In the genomic region with DNA sequence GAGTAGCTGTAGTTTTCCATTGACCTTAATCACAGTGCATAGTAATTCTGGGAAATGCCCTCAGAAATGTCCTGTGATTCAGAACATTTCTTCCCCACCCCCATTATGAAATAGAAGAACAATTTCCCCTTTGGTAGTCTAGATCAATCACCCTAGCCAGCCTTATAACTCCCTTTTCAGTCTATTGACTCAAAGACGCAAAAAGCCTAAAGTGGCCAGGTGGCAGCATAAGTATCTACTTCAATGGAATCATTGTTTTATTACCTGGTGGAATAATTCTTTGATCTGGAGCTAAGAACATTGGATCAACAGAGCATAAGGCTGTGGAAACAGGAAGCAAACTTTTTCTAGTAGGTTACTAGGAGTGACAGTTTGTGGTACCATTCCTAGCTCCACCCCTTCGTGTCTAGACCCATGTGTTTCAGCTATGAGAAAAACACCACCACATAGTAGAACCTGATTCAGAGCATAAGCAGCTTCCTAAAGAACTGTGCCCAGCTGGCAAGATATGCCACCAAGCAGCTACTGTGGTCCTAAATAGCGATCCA, we compare ENCODE assay signal across 22 mouse cellular contexts. TPM values are rescaled to one million over a fixed set of nuclear protein-coding genes. Genes with fewer than 3 reads are reported as not detected.
DNase-seq lines count a peak whose midpoint lies in the region; ATAC-seq and TF ChIP-seq lines count a peak whose summit lies in the region.
"Had no signal": no experiment of that assay in that cellular context is flagged by ENCODE, and none has a peak within 500 bp of the region (broad histone marks: within the 10 kb centered on the region; RNA-seq: fewer than 3 reads in every experiment).

No protein-coding gene starts in this region.

- no peak overlapping the region for H3K9ac ChIP-seq in liver, adult 2 months (ENCODE audit: low read depth, low read length)
- no peak overlapping the region for H3K9ac ChIP-seq in liver, embryonic 12.5 days
- H3K9ac ChIP-seq in lung, embryonic 16.5 days (ENCODE audit: low read length) = no peak overlapping the region
- H3K9ac ChIP-seq: forebrain, postnatal 0 days; hindbrain, embryonic 12.5 days; hindbrain, embryonic 15.5 days had no signal

- H3K27me3 ChIP-seq in liver, adult 2 months (ENCODE audit: control insufficient read depth, insufficient read depth, low read length) = no peaks in the 10 kb centered on the region
- no peaks in the 10 kb centered on the region for H3K27me3 ChIP-seq in liver, embryonic 12.5 days (replicated peaks)
- no peaks in the 10 kb centered on the region for H3K27me3 ChIP-seq in lung, embryonic 16.5 days (ENCODE audit: control insufficient read depth, insufficient read depth, low read depth, low read length)
- H3K27me3 ChIP-seq: hindbrain, embryonic 12.5 days; hindbrain, embryonic 15.5 days; Patski had no signal

- no peak overlapping the region for H3K4me3 ChIP-seq in liver, adult 2 months (ENCODE audit: insufficient read depth, low read depth, low read length)
- H3K4me3 ChIP-seq in liver, embryonic 12.5 days = no peak overlapping the region
- H3K4me3 ChIP-seq in lung, embryonic 16.5 days (ENCODE audit: low read length) = no peak overlapping the region
- no peak overlapping the region for H3K4me3 ChIP-seq in lung, adult 2 months (replicated peaks; ENCODE audit: extremely low read depth, low read depth, low read length)
- H3K4me3 ChIP-seq: gastrocnemius, adult 2 months; hindbrain, embryonic 12.5 days; hindbrain, embryonic 15.5 days had no signal

- DNase-seq in liver, adult 2 months (ENCODE audit: extremely low read depth, low read depth, low spot score) = no peak
- DNase-seq in lung, adult 2 months = no peak
- DNase-seq in lung, postnatal 25 days (ENCODE audit: low spot score) = peak; percentile 43
- no peak for DNase-seq in layer of hippocampus, postnatal 14 days (ENCODE audit: low spot score in 2 of 2)
- DNase-seq: adrenal gland, postnatal 10 days; adrenal gland, postnatal 36 days; cerebellum, adult 18-20 months; cerebellum, adult 9-10 months; cerebellum, postnatal 14 days; forebrain, postnatal 0 days; gastrocnemius, adult 2 months; gastrocnemius, postnatal 14 days; heart, adult 11 months had no signal

- H3K79me2 ChIP-seq in liver, adult 2 months (ENCODE audit: control insufficient read depth, insufficient read depth, low read length) = no peaks in the 10 kb centered on the region

- no peaks in the 10 kb centered on the region for H3K9me3 ChIP-seq in liver, embryonic 12.5 days (replicated peaks)
- H3K9me3 ChIP-seq in lung, embryonic 16.5 days (ENCODE audit: control insufficient read depth, low read length) = no peaks in the 10 kb centered on the region
- H3K9me3 ChIP-seq: G1E; hindbrain, embryonic 12.5 days; hindbrain, embryonic 15.5 days had no signal

- H3K4me1 ChIP-seq in liver, adult 2 months (ENCODE audit: control insufficient read depth, insufficient read depth, low read length) = peaks cover 11% of the 10 kb centered on the region
- no peaks in the 10 kb centered on the region for H3K4me1 ChIP-seq in liver, embryonic 12.5 days
- no peaks in the 10 kb centered on the region for H3K4me1 ChIP-seq in lung, embryonic 16.5 days (replicated peaks; ENCODE audit: control insufficient read depth, insufficient read depth, low read length)
- H3K4me1 ChIP-seq in lung, adult 2 months (ENCODE audit: control insufficient read depth, insufficient read depth, low read length) = no peaks in the 10 kb centered on the region
- H3K4me1 ChIP-seq: hindbrain, embryonic 12.5 days; hindbrain, embryonic 15.5 days had no signal

- ATAC-seq in liver, embryonic 12.5 days = no peak
- ATAC-seq in lung, embryonic 16.5 days (ENCODE audit: low read depth) = peak; percentile 78
- ATAC-seq: forebrain, embryonic 14.5 days; forebrain, postnatal 0 days; Patski had no signal

- no peak overlapping the region for H3K4me2 ChIP-seq in liver, embryonic 12.5 days
- no peak overlapping the region for H3K4me2 ChIP-seq in lung, embryonic 16.5 days (ENCODE audit: low read depth, low read length)
- H3K4me2 ChIP-seq: heart, embryonic 11.5 days; hindbrain, embryonic 12.5 days; hindbrain, embryonic 15.5 days had no signal

- peak overlapping the region; percentile 39; the same call in 1 of the 2 replicates for H3K27ac ChIP-seq in liver, adult 2 months (replicated peaks; ENCODE audit: insufficient read depth, low read depth, low read length)
- no peak overlapping the region for H3K27ac ChIP-seq in liver, embryonic 12.5 days
- H3K27ac ChIP-seq in lung, embryonic 16.5 days (ENCODE audit: low read length) = peak overlapping the region; percentile 57
- H3K27ac ChIP-seq: gastrocnemius, adult 2 months; hindbrain, embryonic 12.5 days; hindbrain, embryonic 15.5 days had no signal

- no peak for TF ChIP-seq CTCF in liver, adult 2 months (IDR thresholded peaks at IDR 0.05; ENCODE audit: low read depth, low read length)
- TF ChIP-seq CTCF in lung, adult 2 months (IDR thresholded peaks at IDR 0.05; ENCODE audit: insufficient read depth, low read length) = no peak

- no peak for TF ChIP-seq POLR2A in liver, adult 2 months (IDR thresholded peaks at IDR 0.05; ENCODE audit: extremely low read depth, insufficient read depth, low read length)
- TF ChIP-seq POLR2A in lung, adult 2 months (IDR thresholded peaks at IDR 0.05; ENCODE audit: borderline replicate concordance, extremely low read depth, low read depth, low read length) = no peak

- 70% methylated on average over 3 of the region's 3 CpGs for WGBS in liver, adult 2 months
- 78% methylated on average over 3 of the region's 3 CpGs for WGBS in liver, embryonic 12.5 days (ENCODE audit: insufficient replicate concordance)
- WGBS in lung, embryonic 16.5 days = 64% methylated on average over 3 of the region's 3 CpGs
- 77% methylated on average over 3 of the region's 3 CpGs for WGBS in lung, adult 2 months

- no peaks in the 10 kb centered on the region for H3K36me3 ChIP-seq in liver, adult 2 months (ENCODE audit: control insufficient read depth, insufficient read depth, low read length)
- H3K36me3 ChIP-seq in liver, embryonic 12.5 days = no peaks in the 10 kb centered on the region
- no peaks in the 10 kb centered on the region for H3K36me3 ChIP-seq in lung, embryonic 16.5 days (ENCODE audit: control insufficient read depth, insufficient read depth, low read length)
- H3K36me3 ChIP-seq: G1E; hindbrain, embryonic 12.5 days; hindbrain, embryonic 15.5 days had no signal

RNA-seq across cellular contexts. Expression of gene Cobl, which starts 15.2 kb away (rescaled TPM):
- total RNA-seq in liver, adult 2 months (2014; rRNA removed) = 5.7 and 9.0 TPM in 2 replicates
- 3.4 and 4.2 TPM in 2 replicates for polyA plus RNA-seq in liver, adult 2 months (2012; rRNA removed)
- 2.4 and 3.5 TPM in 2 replicates for polyA plus RNA-seq in liver, embryonic 12.5 days (2016; fragmentation: Nextera tagmentation; extraction: Ambion mirVana)
- 12.4 and 12.6 TPM in 2 replicates for polyA plus RNA-seq in lung, embryonic 16.5 days (2015; fragmentation: Nextera tagmentation; extraction: Ambion mirVana)
- 12.4 and 19.8 TPM in 2 replicates for polyA plus RNA-seq in lung, adult 2 months (2012; rRNA removed)
- total RNA-seq in layer of hippocampus, postnatal 14 days (2021) = 10 to 100 TPM in 1 of 2 experiments, 1 to 10 TPM in 1; 8.9 to 12.2 TPM
- total RNA-seq: hematopoietic stem cell, adult 5-6 weeks had no signal
- polyA plus RNA-seq: G1E had no signal
